Mouse (Mus musculus): ENCODE measurements around the gene Cerk.

DNA sequence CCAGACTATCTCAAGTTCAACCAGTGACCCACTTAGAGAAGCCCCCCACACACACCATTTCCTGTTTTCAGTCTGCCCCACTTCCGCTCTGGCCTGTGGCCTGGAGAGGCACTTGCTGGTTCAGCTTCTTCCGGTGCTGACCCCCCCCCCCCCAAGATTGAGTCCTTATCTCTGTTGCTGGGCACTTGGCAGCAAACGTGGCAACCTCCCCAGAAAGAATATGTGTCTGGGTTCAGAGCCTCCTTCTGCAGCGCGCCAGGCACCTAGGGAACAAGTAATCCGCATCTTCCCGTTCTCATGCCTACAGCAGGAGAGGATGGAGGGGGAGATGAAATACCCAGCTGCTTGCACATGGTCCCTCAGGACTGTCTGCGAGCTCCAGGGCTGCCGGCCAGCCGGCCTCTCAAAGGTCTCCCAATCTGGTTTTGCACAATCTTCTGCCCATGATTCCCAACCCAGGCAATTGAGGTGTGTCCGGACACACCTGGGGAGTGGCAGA is 4.0 kb downstream of the Cerk start:
- no peak for TF ChIP-seq CTCF (IDR thresholded peaks at IDR 0.05; ENCODE audit: extremely low read depth, insufficient read depth, low read length)
- TF ChIP-seq POLR2A (IDR thresholded peaks at IDR 0.05; ENCODE audit: extremely low read depth, insufficient read depth, low read length), result no peak

All from cortical plate, adult 2 months (tissue).